Mouse (Mus musculus): ENCODE data around the gene Gm21671.
"Not testable (repeated sequence)": the region's sequence is repeated elsewhere in the genome, so short reads cannot be mapped to it uniquely, and the experiment has no call there.

Gene Gm21671

GRCm38 (mm10) chr5:25954317-25954716 lies at the start of gene Gm21671:
TSS of gene Gm21671 (minus strand) at chr5:25954417.
- DNase-seq (ENCODE audit: low read depth, low spot score), result not testable (repeated sequence)

GRCm38 (mm10) chr5:25988550-25988949 lies 34.3 kb upstream of the Gm21671 start, which contains the start of gene Gm21698:
TSS of gene Gm21698 (minus strand) at chr5:25988650.
- not testable (repeated sequence) for DNase-seq (ENCODE audit: low read depth, low spot score)

- DNase-seq (ENCODE audit: low read depth, low spot score), result not testable (repeated sequence)
Measured at GRCm38 (mm10) chr5:25972563-25972962, 18.3 kb upstream of the Gm21671 start, which contains the start of gene Gm21680. TSS of gene Gm21680 (minus strand) at chr5:25972663.

- not testable (repeated sequence) for DNase-seq (ENCODE audit: low read depth, low spot score)
Measured at GRCm38 (mm10) chr5:25957050-25957449, 2.8 kb upstream of the Gm21671 start.

GRCm38 (mm10) chr5:25956611-25957010 lies 2.4 kb upstream of the Gm21671 start:
- not testable (repeated sequence) for DNase-seq (ENCODE audit: low read depth, low spot score)

GRCm38 (mm10) chr5:25945391-25945790 lies 8.8 kb downstream of the Gm21671 start:
- not testable (repeated sequence) for DNase-seq (ENCODE audit: low read depth, low spot score)

GRCm38 (mm10) chr5:25942281-25942680 lies 11.9 kb downstream of the Gm21671 start, which contains the start of gene Gm21663:
TSS of gene Gm21663 (minus strand) at chr5:25942381.
- DNase-seq (ENCODE audit: low read depth, low spot score), result not testable (repeated sequence)

All from embryo, embryonic 11.5 days (tissue).